Mouse (Mus musculus): ENCODE results near the gene Tle1. TPM values are rescaled to one million over a fixed set of nuclear protein-coding genes. Genes with fewer than 3 reads are reported as not detected.

Tle1 gene
- 10 to 100 TPM; 47.1 to 55.6 (median 51.6) TPM for total RNA-seq (2022)

GRCm38 (mm10) chr4:72200559-72201409, at the start of gene Tle1:
TSS of gene Tle1 (minus strand) at chr4:72200919.
- peak; percentile 96 to 100 for DNase-seq (ENCODE audit: low spot score in 2 of 2)

- DNase-seq (ENCODE audit: low spot score in 2 of 2): no peak
These were observed 33.0 kb upstream of the Tle1 start for GRCm38 (mm10) chr4:72233584-72234219.

- DNase-seq (ENCODE audit: low spot score in 2 of 2): no peak
These were observed 31.5 kb upstream of the Tle1 start for GRCm38 (mm10) chr4:72232206-72232605.

- no peak for DNase-seq (ENCODE audit: low spot score in 2 of 2)
These were observed 30.1 kb upstream of the Tle1 start for GRCm38 (mm10) chr4:72230832-72231231.

- DNase-seq (ENCODE audit: low spot score in 2 of 2): no peak
These were observed 20.9 kb upstream of the Tle1 start for GRCm38 (mm10) chr4:72221629-72222028.

- no peak for DNase-seq (ENCODE audit: low spot score in 2 of 2)
These were observed 3.8 kb upstream of the Tle1 start for GRCm38 (mm10) chr4:72204420-72205045.

GRCm38 (mm10) chr4:72201521-72201991, 837 bp upstream of the Tle1 start:
- peak in 1 of 2 experiments; percentile 50 for DNase-seq (ENCODE audit: low spot score in 2 of 2)

GRCm38 (mm10) chr4:72199571-72200558, 854 bp downstream of the Tle1 start:
- DNase-seq (ENCODE audit: low spot score in 2 of 2): peak; percentile 45 to 51

GRCm38 (mm10) chr4:72198877-72199411, 1.8 kb downstream of the Tle1 start:
- DNase-seq (ENCODE audit: low spot score in 2 of 2): peak; percentile 72 to 83

GRCm38 (mm10) chr4:72197888-72198605, 2.7 kb downstream of the Tle1 start:
- peak in 1 of 2 experiments; percentile 21 for DNase-seq (ENCODE audit: low spot score in 2 of 2)

GRCm38 (mm10) chr4:72195116-72195835, 5.4 kb downstream of the Tle1 start:
- DNase-seq (ENCODE audit: low spot score in 2 of 2): no peak

- DNase-seq (ENCODE audit: low spot score in 2 of 2): no peak
These were observed 7.4 kb downstream of the Tle1 start for GRCm38 (mm10) chr4:72193276-72193675.

- no peak for DNase-seq (ENCODE audit: low spot score in 2 of 2)
These were observed 16.2 kb downstream of the Tle1 start for GRCm38 (mm10) chr4:72184476-72184875.

GRCm38 (mm10) chr4:72182343-72182988, 18.3 kb downstream of the Tle1 start:
- DNase-seq (ENCODE audit: low spot score in 2 of 2): no peak

GRCm38 (mm10) chr4:72175943-72176342, 24.8 kb downstream of the Tle1 start:
- no peak for DNase-seq (ENCODE audit: low spot score in 2 of 2)

- DNase-seq (ENCODE audit: low spot score in 2 of 2): no peak
These were observed 32.5 kb downstream of the Tle1 start for GRCm38 (mm10) chr4:72168267-72168666.

- no peak for DNase-seq (ENCODE audit: low spot score in 2 of 2)
These were observed 32.9 kb downstream of the Tle1 start for GRCm38 (mm10) chr4:72167761-72168229.

- DNase-seq (ENCODE audit: low spot score in 2 of 2): no peak
These were observed 33.5 kb downstream of the Tle1 start for GRCm38 (mm10) chr4:72167171-72167570.

- DNase-seq (ENCODE audit: low spot score in 2 of 2): no peak
These were observed 34.2 kb downstream of the Tle1 start for GRCm38 (mm10) chr4:72166561-72166960.

All from left cerebral cortex, adult 8-10 months (tissue).